Mouse (Mus musculus) embryo, embryonic 10.5 days (tissue): ENCODE data around the gene Pttg1.

Source experiments
- DNase-seq: peaks from one replicate; pipeline ENCODE4 v3.0.0-alpha.2; 2015; ENCODE audit warnings: low spot score

The Pttg1 gene

GRCm38 (mm10) chr11:43425824-43426413 is at the start of gene Pttg1:
TSS of gene Pttg1 (minus strand) at chr11:43426251.
- DNase-seq: peak; percentile 93

- DNase-seq: peak; percentile 70
Measured at GRCm38 (mm10) chr11:43474225-43474774, 48.2 kb upstream of the Pttg1 start, which contains the start of gene C1qtnf2. TSS of gene C1qtnf2 (plus strand) at chr11:43474276.

GRCm38 (mm10) chr11:43473635-43474224 is 47.7 kb upstream of the Pttg1 start:
- no peak for DNase-seq

- DNase-seq: no peak
Measured at GRCm38 (mm10) chr11:43473115-43473514, 47.1 kb upstream of the Pttg1 start.

- no peak for DNase-seq
Measured at GRCm38 (mm10) chr11:43470881-43471820, 45.1 kb upstream of the Pttg1 start.

GRCm38 (mm10) chr11:43470118-43470517 is 44.1 kb upstream of the Pttg1 start:
- DNase-seq: no peak

GRCm38 (mm10) chr11:43463204-43463603 is 37.2 kb upstream of the Pttg1 start:
- DNase-seq: no peak

GRCm38 (mm10) chr11:43452266-43452665 is 26.2 kb upstream of the Pttg1 start:
- DNase-seq: no peak

- DNase-seq: no peak
Measured at GRCm38 (mm10) chr11:43451322-43451721, 25.3 kb upstream of the Pttg1 start.

GRCm38 (mm10) chr11:43449916-43450315 is 23.9 kb upstream of the Pttg1 start:
- no peak for DNase-seq

GRCm38 (mm10) chr11:43443183-43443582 is 17.1 kb upstream of the Pttg1 start:
- DNase-seq: no peak

- DNase-seq: no peak
Measured at GRCm38 (mm10) chr11:43441121-43441520, 15.1 kb upstream of the Pttg1 start.

GRCm38 (mm10) chr11:43434024-43434407 is 8.0 kb upstream of the Pttg1 start:
- no peak for DNase-seq

GRCm38 (mm10) chr11:43433254-43434023 is 7.4 kb upstream of the Pttg1 start, which contains the start of gene Slu7:
TSS of gene Slu7 (plus strand) at chr11:43433744.
- DNase-seq: peak; percentile 89

- DNase-seq: peak; percentile 48
Measured at GRCm38 (mm10) chr11:43426414-43426884, 398 bp upstream of the Pttg1 start.

GRCm38 (mm10) chr11:43425166-43425709 is 813 bp downstream of the Pttg1 start:
- DNase-seq: no peak

- DNase-seq: no peak
Measured at GRCm38 (mm10) chr11:43424386-43424785, 1.7 kb downstream of the Pttg1 start.

- DNase-seq: peak; percentile 32
Measured at GRCm38 (mm10) chr11:43417201-43417600, 8.8 kb downstream of the Pttg1 start.

- peak; percentile 89 for DNase-seq
Measured at GRCm38 (mm10) chr11:43412771-43413451, 13.1 kb downstream of the Pttg1 start.

- peak; percentile 81 for DNase-seq
Measured at GRCm38 (mm10) chr11:43411413-43411812, 14.6 kb downstream of the Pttg1 start.

GRCm38 (mm10) chr11:43410291-43410690 is 15.8 kb downstream of the Pttg1 start:
- no peak for DNase-seq
